Mouse (Mus musculus): Measurements from ENCODE around the gene Lgals8. TPM values are rescaled to one million over a fixed set of nuclear protein-coding genes. Genes with fewer than 3 reads are reported as not detected.

Gene Lgals8
- total RNA-seq, 1 experiment: 8.0 TPM

GRCm38 (mm10) chr13:12394609-12395505, 69.9 kb downstream of the Lgals8 start, which contains the start of gene Heatr1:
Gene Heatr1, plus strand, starts transcription at chr13:12395027.
- peaks cover 7% of the 10 kb centered on the region for H3K36me3 ChIP-seq (ENCODE audit: control insufficient read depth, insufficient read depth, low read length, poor library complexity, severe bottlenecking)
- H3K4me3 ChIP-seq (ENCODE audit: insufficient read depth in 1 of 2, low read depth in 1 of 2, low read length in 2 of 2, poor library complexity in 1 of 2, severe bottlenecking in 1 of 2): peak within 1 kb of the TSS; percentile 83 to 98
- H3K9ac ChIP-seq (ENCODE audit: insufficient read depth, low read depth, low read length, poor library complexity, severe bottlenecking): peak within 1 kb of the TSS; percentile 96
- H3K4me1 ChIP-seq (ENCODE audit: control insufficient read depth in 2 of 2, insufficient read depth in 2 of 2, low read length in 2 of 2, poor library complexity in 1 of 2): no peaks in the 10 kb centered on the region
- in situ Hi-C loops (cut with MboI; ENCODE audit: low sequenced_read_pairs in 2 of 2, unreplicated experiment in 2 of 2): no loop called here
- peak; percentile 71; the same call in 1 of the 2 replicates for TF ChIP-seq HCFC1 (IDR thresholded peaks at IDR 0.05; ENCODE audit: borderline replicate concordance, insufficient read depth, low read length)
- TF ChIP-seq CHD2 (IDR thresholded peaks at IDR 0.05; ENCODE audit: low read depth, low read length): no peak
- H3K27ac ChIP-seq (ENCODE audit: insufficient read depth, low read depth, low read length, poor library complexity, severe bottlenecking): peak within 1 kb of the TSS; percentile 69
- DNase-seq (ENCODE audit: low read depth, low spot score): peak; percentile 100
- no peaks in the 10 kb centered on the region for H3K9me3 ChIP-seq (ENCODE audit: control insufficient read depth, insufficient read depth, low read depth, low read length)

Other genes with a start within 250 kb of the Lgals8 start
- gene Mtr, start 206.8 kb downstream of the Lgals8 start, total RNA-seq (2012; rRNA removed): 25.2 and 25.4 TPM in 2 replicates
- 6.8 and 6.9 TPM in 2 replicates for gene Actn2, start 124.2 kb downstream of the Lgals8 start, total RNA-seq (2012; rRNA removed)
- gene Heatr1, start 69.9 kb downstream of the Lgals8 start, total RNA-seq (2012; rRNA removed): 190 and 244 TPM in 2 replicates
- 0.31 and 0.37 TPM in 2 replicates for gene Edaradd, start 55.5 kb upstream of the Lgals8 start, total RNA-seq (2012; rRNA removed)
- 3.7 and 4.2 TPM in 2 replicates for gene Ero1lb, start 100.9 kb upstream of the Lgals8 start, total RNA-seq (2012; rRNA removed)